In the genomic region with DNA sequence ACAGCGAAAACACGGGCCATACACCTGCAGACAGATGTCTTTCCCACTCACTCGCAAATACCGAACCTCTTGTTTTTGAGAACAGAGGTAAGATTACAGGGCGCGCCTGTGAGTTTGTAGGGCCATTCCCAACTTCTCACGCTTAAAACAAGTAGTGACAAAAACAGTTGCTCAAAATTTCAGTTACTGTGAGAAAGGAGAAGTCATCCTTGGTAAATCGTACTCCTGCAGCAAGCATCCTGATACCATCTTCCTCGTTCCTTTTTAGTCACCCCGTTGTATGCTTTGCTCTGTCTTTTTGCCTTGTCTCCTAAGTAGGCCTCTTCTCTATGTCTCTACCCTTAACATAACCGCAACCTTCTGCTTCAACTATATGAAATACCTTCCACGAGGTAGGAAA, we compare ENCODE assay signal across 10 mouse cellular contexts. TPM values are rescaled to one million over a fixed set of nuclear protein-coding genes. Genes with fewer than 3 reads are reported as not detected.
A peak's percentile ranks its signal among the peaks of the same experiment; 100 is the strongest.
DNase-seq lines count a peak whose midpoint lies in the region; ATAC-seq and TF ChIP-seq lines count a peak whose summit lies in the region.
"Had no signal": no experiment of that assay in that cellular context is flagged by ENCODE, and none has a peak within 500 bp of the region (broad histone marks: within the 10 kb centered on the region; RNA-seq: fewer than 3 reads in every experiment).

No protein-coding gene starts in this region.

- no peak for DNase-seq in spleen, adult 2 months (ENCODE audit: low read depth in 1 of 2, low spot score in 2 of 2)
- DNase-seq in spleen, postnatal 36 days (ENCODE audit: low spot score in 2 of 2): no peak
- peak; percentile 40 for DNase-seq in thymus, postnatal 14 days
- DNase-seq in MN1 (ENCODE audit: low spot score): no peak
- DNase-seq in cerebellum, adult 11-12 months: no peak
- DNase-seq: cerebellum, adult 11 months; left cerebral cortex, postnatal 4 days had no signal

- ATAC-seq in hindbrain, embryonic 12.5 days (ENCODE audit: low FRiP score): no peak
- no peak for ATAC-seq in hindbrain, embryonic 16.5 days
- ATAC-seq in limb, embryonic 13.5 days (ENCODE audit: low FRiP score, low read depth): no peak

- no peak overlapping the region for H3K4me3 ChIP-seq in hindbrain, embryonic 12.5 days
- H3K4me3 ChIP-seq in hindbrain, embryonic 16.5 days (ENCODE audit: low read length): no peak overlapping the region
- peak overlapping the region; percentile 83; the same call in 1 of the 2 replicates for H3K4me3 ChIP-seq in spleen, adult 2 months (ENCODE audit: extremely low read depth, insufficient read depth, insufficient read length)
- H3K4me3 ChIP-seq in limb, embryonic 13.5 days: no peak overlapping the region

- H3K36me3 ChIP-seq in hindbrain, embryonic 12.5 days: no peaks in the 10 kb centered on the region
- H3K36me3 ChIP-seq in hindbrain, embryonic 16.5 days (ENCODE audit: control insufficient read depth, insufficient read depth, low read length): no peaks in the 10 kb centered on the region
- no peaks in the 10 kb centered on the region for H3K36me3 ChIP-seq in spleen, adult 2 months (ENCODE audit: control insufficient read depth, insufficient read depth, low read length)
- no peaks in the 10 kb centered on the region for H3K36me3 ChIP-seq in limb, embryonic 13.5 days

- H3K4me1 ChIP-seq in hindbrain, embryonic 12.5 days: no peaks in the 10 kb centered on the region
- H3K4me1 ChIP-seq in hindbrain, embryonic 16.5 days (ENCODE audit: control insufficient read depth, insufficient read depth, low read depth, low read length): no peaks in the 10 kb centered on the region; the same call in 1 of the 2 replicates
- peaks cover 10% of the 10 kb centered on the region; the same call in 1 of the 2 replicates for H3K4me1 ChIP-seq in spleen, adult 2 months (ENCODE audit: control insufficient read depth, insufficient read depth, insufficient read length)
- H3K4me1 ChIP-seq in limb, embryonic 13.5 days: peaks cover 7% of the 10 kb centered on the region; the same call in 1 of the 2 replicates

- TF ChIP-seq CTCF in spleen, adult 2 months (IDR thresholded peaks at IDR 0.05; ENCODE audit: extremely low read depth, insufficient read depth, insufficient read length, insufficient replicate concordance): no peak

- no peak overlapping the region for H3K9ac ChIP-seq in hindbrain, embryonic 12.5 days
- no peak overlapping the region for H3K9ac ChIP-seq in hindbrain, embryonic 16.5 days (ENCODE audit: low read depth, low read length)
- no peak overlapping the region for H3K9ac ChIP-seq in limb, embryonic 13.5 days

- H3K27ac ChIP-seq in hindbrain, embryonic 12.5 days: no peak overlapping the region
- no peak overlapping the region for H3K27ac ChIP-seq in hindbrain, embryonic 16.5 days (ENCODE audit: low read depth, low read length)
- 0 out of 2 replicates have a peak overlapping the region, but pooled peaks have one; percentile 25 for H3K27ac ChIP-seq in spleen, adult 2 months (ENCODE audit: insufficient read depth, low read length)
- no peak overlapping the region for H3K27ac ChIP-seq in limb, embryonic 13.5 days

- 90% methylated on average over 12 of the region's 12 CpGs for WGBS in hindbrain, embryonic 12.5 days
- WGBS in hindbrain, embryonic 16.5 days: 93% methylated on average over 12 of the region's 12 CpGs
- 55% methylated on average over 12 of the region's 12 CpGs for WGBS in spleen, adult 2 months
- WGBS in limb, embryonic 13.5 days: 83% methylated on average over 12 of the region's 12 CpGs

- H3K9me3 ChIP-seq in hindbrain, embryonic 12.5 days (replicated peaks): no peaks in the 10 kb centered on the region
- no peaks in the 10 kb centered on the region for H3K9me3 ChIP-seq in hindbrain, embryonic 16.5 days (ENCODE audit: control insufficient read depth, low read length)
- H3K9me3 ChIP-seq in limb, embryonic 13.5 days: no peaks in the 10 kb centered on the region

- TF ChIP-seq POLR2A in spleen, adult 2 months (IDR thresholded peaks at IDR 0.05; ENCODE audit: low read depth, low read length): no peak

- H3K27me3 ChIP-seq in hindbrain, embryonic 12.5 days: no peaks in the 10 kb centered on the region
- H3K27me3 ChIP-seq in hindbrain, embryonic 16.5 days (replicated peaks; ENCODE audit: control insufficient read depth, insufficient read depth, low read length): no peaks in the 10 kb centered on the region
- no peaks in the 10 kb centered on the region for H3K27me3 ChIP-seq in spleen, adult 2 months (ENCODE audit: control insufficient read depth, insufficient read depth, low read length)
- H3K27me3 ChIP-seq in limb, embryonic 13.5 days: no peaks in the 10 kb centered on the region

- H3K4me2 ChIP-seq in hindbrain, embryonic 12.5 days (replicated peaks): 0 out of 2 replicates have a peak overlapping the region, but pooled peaks have one; percentile 59
- H3K4me2 ChIP-seq in hindbrain, embryonic 16.5 days (ENCODE audit: low read length): no peak overlapping the region; the same call in 1 of the 2 replicates
- peak overlapping the region; percentile 68 for H3K4me2 ChIP-seq in limb, embryonic 13.5 days (replicated peaks)

RNA-seq across cellular contexts. Expression of gene Cd1d1, which starts 0.8 kb away (rescaled TPM):
- 71.0 and 76.1 TPM in 2 replicates for polyA plus RNA-seq in hindbrain, embryonic 12.5 days (2016; fragmentation: Nextera tagmentation; extraction: Ambion mirVana)
- polyA plus RNA-seq in hindbrain, embryonic 16.5 days (2015; fragmentation: Nextera tagmentation; extraction: Ambion mirVana): 47.3 and 49.1 TPM in 2 replicates
- 35.1 and 45.6 TPM in 2 replicates for polyA plus RNA-seq in spleen, adult 2 months (2012; rRNA removed)
- polyA plus RNA-seq in limb, embryonic 13.5 days (2015; fragmentation: Nextera tagmentation; extraction: Ambion mirVana): 41.2 and 41.9 TPM in 2 replicates
